Mouse (Mus musculus) NIH3T3 (cell line): ENCODE data around the gene Gcnt7.

Source experiments
- DNase-seq: peaks from one replicate; pipeline ENCODE4 v3.0.0-alpha.2; 2012; ENCODE audit warnings: low read depth

Gcnt7 gene

DNA sequence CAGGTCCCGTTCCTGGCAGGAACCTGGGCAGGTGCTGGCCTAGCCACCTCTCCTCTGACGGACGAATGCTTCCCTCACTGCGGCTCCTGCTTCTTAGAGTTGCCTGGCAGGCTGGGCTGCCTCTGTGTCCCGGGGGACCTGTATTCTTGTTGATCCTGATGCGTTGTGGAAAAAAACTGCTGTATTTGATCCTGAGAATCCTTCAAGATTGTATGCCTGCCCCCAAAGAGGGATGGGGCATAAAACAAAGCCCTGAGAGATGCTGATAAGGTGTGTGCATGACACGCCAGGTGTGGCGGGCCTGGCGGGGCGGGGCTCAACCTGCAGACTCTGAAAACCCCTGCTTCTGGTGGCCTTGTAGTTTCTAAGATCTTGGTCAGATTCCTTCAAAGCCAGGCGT, at the start of gene Gcnt7:
Gene Gcnt7 (minus strand): TSS at position 101 of the 400 bp plus-strand sequence.
- no peak for DNase-seq

DNA sequence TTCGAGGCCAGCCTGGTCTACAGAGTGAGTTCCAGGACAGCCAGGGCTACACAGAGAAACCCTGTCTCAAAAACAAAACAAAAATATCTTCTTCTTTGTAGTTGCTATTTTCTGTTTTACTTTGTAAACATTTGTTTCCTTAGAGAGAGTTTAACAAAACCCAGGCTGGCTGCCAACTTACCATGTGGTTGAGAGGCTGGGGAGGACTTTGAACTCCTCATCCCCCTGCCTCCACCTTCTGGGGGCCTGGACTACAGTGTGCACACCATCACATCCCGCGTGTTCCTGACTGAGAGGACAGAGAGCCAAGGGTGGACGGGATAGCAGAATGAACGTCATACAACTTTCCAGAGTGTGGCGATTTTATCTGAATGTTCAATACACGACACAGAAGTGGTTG, 47.7 kb upstream of the Gcnt7 start:
- no peak for DNase-seq

DNA sequence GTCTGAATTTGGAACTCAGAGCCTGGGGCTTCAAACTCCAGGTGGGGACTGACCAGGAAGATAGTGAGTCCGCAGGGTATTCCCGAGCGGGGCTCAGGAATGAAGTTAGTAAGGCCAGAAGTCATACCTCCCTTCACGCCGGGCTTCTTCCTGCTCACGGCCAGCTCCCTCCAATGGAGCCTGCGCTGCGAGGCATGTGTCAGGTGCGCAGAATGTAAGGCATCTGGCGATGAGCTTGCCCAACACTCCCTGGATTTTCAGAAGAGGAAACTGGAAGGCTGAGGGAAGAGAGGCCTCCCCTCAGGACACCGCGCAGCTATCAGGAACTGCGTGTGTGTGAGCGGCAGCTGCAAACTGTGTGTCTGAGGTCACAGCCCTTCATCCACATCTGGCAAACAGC, 43.8 kb upstream of the Gcnt7 start:
- no peak for DNase-seq

DNA sequence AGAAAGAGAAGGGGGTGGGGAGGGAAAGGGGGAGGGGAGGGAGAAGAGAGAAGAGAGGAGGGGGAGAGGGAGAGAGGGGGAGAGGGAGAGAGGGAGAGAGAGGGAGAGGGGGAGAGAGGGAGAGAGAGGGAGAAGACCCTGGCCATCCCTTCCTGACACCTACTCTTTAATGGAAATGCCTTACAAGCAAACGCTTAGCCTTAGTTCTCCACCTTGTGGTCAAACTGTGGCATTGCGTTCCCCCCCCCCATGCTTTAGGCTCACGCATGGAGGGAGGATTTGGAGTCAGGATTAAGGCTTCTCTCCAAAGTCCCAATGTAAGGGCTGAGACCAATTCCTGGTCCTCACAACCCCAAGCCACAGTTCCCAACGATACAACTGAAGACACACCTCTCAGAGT, 42.9 kb upstream of the Gcnt7 start:
- peak; percentile 69 for DNase-seq

DNA sequence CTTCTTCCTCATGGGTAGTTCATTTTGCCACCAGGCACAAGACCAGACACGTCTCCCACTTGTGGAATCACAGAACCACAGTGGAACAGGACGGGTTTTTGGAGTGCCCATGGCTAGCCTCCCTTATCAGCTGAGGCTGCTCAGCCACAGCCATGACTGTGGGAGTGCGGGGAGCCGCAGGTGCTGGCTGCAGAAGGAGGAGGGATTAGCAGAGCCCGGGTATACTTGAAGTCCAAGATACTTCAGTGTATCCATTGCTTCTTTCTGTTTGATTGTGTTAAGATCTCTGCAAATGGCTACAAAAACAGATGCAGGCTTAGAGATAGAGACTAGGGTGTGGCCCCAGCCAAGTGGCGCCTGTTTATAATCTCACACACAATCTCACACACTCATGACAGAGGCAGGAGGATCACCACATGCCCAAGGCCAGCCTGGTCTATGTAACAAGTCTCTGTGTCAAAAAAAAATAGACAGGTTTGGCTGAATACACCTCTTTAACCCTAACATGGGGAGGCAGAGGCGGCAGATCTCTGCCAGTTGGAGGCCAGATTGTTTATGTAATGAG, 42.4 kb upstream of the Gcnt7 start:
- DNase-seq = no peak

DNA sequence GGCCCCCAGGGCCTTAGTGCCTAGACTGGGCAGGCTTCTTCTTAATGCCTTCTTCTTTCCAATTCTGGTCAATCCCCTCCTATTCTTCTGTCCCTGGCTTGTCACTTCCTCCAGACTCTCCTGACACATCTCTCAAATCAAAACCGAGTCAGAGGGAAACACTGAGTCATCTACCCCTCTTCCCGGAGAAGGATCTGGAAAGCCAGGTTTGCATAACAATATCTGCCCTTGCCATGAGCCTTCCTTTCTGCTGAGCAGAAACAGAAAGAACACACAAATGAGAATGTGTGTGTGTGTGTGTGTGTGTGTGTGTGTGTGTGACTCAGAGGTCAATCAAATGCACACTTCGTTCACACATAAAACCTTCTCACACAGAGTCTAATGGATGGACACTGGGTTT, 40.4 kb upstream of the Gcnt7 start:
- DNase-seq = peak; percentile 40

DNA sequence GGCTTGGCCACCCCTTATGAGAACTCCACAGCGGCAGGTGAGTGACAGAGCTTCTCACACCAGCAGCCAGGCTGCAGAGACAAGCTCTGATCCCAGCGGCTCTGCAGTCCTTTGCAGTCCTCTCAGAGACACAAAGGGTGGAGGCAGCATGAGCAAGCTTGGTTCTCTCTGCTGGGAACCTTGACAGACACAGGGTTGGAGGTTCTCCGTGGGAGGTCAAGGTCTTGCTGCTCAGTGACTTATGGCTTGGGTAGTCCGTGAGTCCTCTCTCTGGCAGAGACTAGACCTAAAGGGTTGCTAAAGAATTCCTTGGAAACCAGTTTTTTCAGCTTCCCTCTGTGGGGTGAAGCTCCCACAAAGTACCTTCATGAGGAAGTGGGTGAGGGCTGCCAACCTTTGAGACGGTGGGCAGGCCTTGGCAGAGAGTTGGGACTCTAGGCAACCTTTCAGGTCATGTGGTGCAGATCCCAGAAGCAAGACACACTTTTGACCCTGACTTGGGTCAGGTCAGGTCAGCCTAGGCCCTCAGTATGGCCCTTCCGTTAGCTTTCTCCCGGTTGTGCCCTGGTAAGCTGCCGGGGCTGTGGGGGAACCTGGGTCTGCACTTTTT, 38.4 kb upstream of the Gcnt7 start:
- DNase-seq = no peak

DNA sequence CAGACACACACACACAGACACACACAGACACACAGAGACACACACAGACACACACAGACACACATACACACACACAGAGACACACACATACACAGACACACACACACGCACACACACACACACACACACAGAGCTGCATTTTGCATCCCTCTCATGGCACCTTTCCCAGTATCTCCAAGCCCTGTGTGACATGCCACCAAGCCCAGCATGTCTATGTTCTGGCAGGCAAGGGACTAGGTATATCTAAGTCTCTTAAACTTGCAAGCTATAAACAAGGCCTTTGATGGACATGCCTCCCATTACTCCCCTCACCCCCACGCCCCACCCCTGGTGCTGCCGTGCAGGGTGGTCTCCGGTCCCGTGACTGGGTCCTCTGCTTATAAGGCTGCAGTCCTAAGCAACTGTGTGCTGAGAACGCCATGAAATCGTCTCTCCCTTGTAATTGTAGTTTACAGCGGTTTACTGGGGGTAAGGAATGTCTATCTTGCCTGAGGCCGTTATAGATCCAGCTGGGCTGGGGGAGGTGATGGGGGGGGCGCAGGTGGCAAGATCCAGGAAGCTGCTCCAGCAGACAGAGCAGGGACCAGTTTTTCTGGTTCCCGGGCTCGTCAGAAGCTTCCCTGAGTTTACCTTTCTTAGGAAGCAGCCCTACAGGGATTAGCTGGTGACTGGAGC, 26.4 kb upstream of the Gcnt7 start:
- DNase-seq = no peak

DNA sequence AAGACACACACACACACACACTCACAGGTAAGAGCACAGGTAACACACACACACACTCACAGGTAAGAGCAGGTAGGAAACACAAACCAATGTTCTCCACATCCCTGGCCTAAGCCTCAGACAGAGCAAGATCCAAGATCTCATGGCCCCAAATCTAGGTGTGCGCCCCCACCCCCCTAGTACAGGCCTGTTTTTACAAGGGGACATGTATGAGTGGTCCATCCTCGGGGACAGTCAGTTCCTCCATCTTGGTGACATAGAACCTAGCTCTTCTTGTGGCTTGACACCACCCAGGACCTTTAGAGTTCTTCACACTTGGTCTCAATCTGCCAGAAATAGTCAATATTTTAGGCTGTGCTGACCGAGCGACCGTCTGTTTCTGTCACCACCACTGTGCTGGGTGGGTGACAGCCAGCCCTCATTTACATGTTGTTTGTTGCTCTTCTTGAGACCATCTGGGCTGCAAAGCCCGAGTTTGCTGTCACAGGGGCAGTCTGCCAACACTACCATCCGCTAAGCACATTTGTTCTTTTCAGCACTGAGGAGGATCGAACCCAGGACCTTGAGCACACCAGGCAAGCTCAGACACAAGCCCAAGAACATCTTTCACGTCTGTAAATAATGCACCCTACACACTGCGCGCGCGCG, 25.5 kb upstream of the Gcnt7 start:
- DNase-seq = no peak

DNA sequence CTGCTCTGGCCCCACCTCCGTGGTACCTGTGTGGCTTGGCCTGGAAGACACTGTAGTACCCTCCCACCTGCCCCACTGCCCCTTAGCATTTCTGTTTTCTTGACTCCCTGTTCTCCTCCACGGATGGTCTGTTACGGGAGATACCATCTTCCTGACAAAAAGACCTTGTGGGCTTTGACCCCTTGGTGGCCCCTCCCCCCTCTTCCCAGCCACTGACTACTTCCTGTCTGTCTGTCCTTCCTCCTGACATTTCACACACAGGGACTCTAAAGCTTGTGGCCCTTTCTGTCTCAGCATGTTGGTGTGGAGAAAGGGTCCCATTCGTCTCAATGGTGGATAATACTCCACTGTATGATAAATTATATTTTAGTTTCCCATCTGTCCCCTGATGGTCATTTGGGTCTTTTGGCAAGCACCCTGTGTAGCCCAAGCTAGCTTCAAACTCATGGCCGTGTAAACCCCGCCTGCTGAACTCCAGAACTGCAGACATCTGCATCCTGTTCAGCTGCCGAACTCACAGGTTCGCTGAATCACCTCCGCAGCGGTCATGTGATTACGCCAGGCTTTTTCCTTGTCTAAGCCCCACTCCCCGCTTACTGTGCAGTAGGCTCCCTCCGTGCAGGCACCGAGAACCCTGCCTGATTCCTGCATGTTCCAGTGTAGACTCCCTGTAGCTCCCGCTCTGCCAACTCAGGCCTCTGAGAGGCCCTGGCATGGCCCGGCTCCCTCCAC, 23.4 kb upstream of the Gcnt7 start:
- no peak for DNase-seq

DNA sequence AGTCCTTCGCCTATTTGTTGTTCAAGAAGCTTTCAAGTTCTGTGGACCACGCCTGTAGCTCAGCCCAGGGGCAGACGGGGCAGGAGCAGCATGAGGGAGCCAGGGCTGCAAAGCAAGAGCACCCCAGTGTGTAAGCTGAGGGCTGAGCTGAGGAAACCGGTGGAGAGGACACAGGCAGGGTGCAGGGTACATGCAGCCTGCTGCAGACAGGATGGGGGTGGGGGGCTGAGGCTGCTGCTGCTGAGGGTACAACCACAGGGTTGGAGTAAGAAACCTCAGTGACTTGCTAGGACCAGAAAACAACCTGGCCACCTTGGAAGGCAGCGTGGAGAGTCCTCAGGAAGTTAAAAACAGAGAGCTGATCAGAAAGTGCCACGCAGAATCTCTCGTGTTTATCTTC, 21.9 kb upstream of the Gcnt7 start:
- no peak for DNase-seq

DNA sequence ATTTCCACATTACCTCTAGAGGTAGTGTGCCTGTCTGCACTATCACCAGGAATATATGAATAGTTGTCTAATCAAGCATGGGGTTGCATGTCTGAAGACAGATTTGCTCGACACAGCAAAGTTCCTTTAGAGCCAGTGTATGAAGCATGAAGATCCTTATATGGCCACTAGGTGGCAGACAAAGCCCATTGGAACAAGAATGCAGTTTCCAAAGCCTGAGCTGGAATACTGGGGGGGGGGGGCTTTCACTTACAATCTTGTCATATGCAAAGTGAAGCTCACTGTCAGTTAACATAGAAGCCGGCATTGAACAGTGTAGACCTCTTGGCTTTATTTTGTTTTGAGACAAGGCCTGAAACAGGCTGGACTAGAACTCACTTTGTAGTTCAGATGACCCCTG, 19.5 kb upstream of the Gcnt7 start:
- peak; percentile 84 for DNase-seq

DNA sequence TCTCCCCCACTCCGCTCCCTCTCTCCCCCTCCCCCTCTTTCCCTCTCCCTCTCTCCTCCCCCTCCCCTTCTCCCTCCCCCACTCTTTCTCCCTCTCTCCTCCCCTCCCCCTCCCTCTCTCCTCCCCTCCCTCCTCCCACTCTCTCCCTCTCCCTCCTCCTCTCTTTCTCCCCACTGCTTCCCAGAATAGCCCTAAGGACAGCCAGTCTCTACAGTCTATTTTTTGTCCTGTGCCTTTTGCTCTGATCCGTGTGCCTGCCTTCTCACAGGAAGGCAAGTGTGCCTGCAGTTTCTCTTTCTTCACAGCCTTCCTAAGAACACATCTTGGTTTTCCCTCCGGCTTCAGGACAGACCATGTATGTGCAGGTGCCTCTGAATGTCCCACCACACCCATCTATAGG, 19.0 kb upstream of the Gcnt7 start:
- DNase-seq = no peak

DNA sequence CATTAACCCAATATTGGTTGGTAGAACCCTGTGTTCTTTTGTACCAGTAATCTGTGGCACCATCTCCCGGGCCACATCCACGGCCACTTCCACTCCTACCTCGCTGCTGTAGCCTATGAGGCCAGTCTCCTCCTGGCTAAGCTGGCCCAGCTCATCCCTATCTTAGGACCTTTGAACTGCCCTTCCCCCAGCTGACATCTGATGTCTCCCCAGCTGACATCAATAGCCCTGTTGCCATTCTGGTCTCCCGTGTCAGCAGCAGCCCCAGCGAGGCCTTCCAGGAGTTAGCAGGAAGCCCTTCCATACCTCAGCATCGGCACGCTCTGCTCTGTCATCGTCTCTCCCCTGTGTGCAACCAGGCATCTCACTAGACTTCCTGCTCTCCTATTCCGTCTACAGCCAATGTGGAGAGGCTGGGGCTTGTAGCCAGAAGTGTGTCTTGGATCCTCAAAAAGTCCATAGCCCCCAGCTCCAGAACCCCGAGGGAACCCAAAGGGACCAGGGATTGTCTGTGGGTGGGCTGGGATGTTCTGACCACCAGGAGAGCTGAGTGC, 18.4 kb upstream of the Gcnt7 start:
- DNase-seq = no peak

DNA sequence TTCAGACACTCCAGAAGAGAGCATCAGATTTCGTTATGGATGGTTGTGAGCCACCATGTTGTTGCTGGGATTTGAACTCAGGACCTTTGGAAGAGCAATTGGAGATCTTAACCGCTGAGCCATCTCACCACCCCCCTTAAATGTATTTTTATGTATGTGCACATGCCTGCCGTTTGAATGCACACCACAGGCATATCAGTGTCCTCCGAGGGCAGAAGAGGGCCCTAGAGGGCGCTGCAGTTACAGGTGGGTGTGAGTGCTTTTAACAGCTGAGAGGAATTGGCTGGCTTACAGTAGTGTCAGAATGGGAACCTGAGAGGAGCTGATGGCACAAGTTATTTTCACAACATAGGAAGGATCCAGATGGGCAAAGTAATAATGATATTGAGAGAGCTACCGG, 16.6 kb upstream of the Gcnt7 start:
- DNase-seq = peak; percentile 44

DNA sequence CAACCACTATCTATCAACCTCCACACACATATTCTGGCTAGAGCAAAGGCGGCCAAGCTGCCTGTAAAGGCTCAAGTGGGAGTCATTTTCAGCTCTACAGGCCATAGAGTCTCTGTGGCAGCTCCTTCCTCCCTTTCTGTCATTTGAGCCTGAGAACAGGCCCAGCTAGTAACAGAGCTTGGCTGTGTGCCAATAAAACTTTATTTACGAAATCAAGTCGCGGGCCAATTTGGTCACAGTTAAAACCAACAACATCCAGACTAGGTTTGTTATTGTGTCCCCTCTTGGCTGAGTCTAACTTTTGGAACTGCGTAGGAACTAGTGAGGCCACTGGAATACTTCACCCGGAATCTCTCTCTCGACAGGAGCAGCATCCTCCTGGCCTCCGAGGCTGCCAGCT, 15.2 kb upstream of the Gcnt7 start:
- peak; percentile 20 for DNase-seq

DNA sequence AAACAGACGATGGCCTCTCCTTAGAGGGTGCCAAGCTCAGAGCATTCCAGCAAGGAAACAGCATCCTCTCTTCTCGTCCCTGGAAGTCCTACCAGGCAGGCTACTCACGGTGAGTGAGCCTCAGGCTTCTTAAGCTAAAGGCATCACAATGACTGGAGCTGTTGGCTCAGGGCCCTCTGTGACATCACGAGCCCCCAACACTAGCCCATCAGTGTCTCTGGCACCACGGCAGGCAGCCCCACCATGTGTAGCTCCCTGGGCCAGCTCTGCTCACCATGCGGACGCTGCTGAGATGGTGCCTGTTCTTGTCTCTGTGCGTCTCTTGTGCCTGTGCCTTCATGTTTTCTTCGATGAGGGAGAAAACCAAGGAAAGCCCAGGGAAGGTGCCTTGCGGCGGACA, 13.9 kb upstream of the Gcnt7 start, which contains the start of gene Fam209:
Gene Fam209 (plus strand): TSS at position 203 of the 400 bp plus-strand sequence.
- no peak for DNase-seq

DNA sequence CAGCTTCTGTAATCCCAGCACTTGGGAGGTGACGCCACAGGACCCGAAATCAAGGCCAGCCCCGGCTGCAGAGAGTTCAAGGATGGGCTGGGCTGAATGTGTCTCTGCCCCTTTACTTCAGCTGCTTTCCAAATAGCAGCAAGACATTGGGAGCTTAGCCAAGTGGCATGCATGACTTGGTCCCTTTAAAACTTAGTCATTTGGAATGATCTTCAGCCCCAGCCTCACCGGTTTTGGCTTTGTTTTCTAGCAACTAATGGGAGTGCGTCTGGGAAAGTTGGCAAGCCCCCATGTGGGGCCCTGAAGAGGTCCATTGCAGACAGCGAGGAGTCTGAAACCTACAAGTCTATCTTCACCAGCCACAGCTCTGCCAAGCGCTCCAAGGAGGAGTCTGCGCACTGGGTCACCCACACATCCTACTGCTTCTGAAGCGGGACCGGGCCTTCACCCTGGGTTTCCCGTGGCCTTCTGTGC, 10.0 kb upstream of the Gcnt7 start:
- DNase-seq = peak; percentile 47

DNA sequence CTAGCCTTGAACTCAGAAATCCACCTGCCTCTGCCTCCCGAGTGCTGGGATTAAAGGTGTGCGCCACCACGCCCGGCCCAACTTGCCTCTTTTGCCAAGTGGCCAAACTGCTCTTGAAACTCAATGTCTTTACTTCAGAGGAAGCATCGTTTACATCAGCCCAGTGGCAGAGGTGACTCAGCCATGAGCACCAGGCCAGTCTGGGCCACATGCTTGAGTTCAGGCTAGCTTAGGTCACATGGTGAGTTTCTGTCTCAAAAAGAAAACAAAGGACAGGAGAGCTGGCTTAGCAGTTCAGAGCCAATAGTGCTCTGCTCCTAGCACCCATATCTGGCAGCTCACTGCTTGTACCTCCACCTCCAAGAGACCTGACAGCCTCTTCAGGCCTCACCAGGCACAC, 8.8 kb upstream of the Gcnt7 start:
- DNase-seq = no peak

DNA sequence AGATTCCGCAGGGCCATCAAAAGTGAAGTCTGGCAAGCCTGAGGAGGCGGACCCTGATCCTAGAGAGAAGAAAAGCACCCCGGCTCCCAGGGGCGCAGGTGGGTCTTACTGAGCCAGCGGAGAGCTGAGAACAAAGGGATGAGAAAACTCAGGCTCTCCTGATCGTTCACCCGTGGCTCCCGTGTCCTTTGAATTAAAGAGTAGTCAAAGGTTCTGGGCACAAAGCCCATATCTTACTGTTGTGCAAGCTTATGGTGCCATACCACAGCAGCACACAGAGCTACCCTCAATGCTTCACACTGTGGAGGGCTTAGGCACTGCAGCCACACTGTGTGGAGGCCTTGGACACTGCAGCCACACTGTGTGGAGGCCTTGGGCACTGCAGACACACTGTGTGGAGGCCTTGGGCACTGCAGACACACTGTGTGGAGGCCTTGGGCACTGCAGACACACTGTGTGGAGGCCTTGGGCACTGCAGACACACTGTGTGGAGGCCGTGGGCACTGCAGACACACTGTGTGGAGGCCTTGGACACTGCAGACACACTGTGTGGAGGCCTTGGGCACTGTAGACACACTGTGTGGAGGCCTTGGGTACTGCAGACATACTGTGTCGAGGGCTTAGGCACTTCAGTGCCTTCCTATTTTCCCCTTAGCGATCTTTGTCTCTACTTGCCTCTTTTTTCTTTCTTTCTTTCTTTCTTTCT, 8.2 kb upstream of the Gcnt7 start:
- DNase-seq = peak; percentile 24

DNA sequence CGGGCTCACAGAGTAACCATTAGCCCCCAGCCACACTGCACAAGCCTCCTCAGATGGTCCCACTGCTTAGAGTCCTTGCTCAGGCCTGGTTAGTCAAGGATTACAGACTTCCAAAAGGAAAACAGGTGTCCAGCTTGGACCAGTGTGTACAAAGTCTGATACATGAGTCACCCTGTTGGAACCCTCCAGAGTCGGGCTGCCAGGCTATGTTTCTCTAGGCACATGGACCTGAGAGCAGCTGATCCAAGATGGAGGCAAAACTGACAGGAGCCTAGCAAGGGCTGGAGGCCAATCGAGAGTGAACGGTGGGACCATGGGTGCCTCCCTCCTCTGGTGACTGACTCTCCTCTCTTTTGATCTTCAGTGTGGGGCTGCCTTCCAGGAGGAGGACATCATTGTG, 4.4 kb upstream of the Gcnt7 start:
- DNase-seq = peak; percentile 55
